Mouse (Mus musculus) kidney, adult 11 months (tissue): ENCODE measurements around the gene Ddx43.
"Not testable (repeated sequence)": the region's sequence is repeated elsewhere in the genome, so short reads cannot be mapped to it uniquely, and the experiment has no call there.

ENCODE experiments used
- DNase-seq: peaks from one replicate; pipeline ENCODE4 v3.0.0; 2022

Gene Ddx43

DNA sequence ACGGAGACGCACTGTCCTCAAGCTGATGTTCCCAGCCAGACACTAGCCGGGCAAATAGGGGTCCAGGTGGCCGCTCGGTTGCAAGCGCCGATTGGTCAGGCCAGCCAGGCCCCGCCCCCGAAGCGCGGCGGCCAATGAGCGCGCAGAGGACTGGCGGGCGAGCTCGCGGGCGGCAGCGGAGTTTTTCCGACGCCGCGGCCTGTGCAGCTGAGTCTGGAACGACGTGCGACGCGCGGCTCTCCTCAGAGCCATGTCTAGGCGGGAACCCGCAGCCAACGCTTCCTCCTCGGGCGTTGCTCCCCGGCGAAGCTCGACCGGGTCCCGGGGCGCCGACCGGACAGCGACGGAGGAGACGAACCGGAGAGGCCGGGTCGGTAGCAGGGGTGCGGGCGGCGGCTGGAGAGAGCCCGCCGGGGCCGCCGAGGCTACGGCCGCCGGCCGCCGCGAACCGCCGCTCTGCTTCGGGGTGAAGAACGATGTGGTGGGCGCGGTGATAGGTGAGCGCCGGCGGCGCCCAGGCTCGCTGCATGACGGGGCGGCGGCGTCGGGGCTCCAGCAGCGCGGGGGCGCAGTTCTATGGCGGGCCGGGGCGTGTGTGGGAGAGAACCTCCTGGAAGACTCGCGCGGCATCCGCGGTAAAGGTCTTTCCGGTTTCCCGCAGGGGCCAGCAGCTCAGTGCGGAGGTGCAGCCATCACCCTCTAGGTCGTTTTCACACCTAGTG, at the start of gene Ddx43:
Gene Ddx43 (plus strand): TSS at position 148 of the 722 bp plus-strand sequence.
- DNase-seq: peak; percentile 16

DNA sequence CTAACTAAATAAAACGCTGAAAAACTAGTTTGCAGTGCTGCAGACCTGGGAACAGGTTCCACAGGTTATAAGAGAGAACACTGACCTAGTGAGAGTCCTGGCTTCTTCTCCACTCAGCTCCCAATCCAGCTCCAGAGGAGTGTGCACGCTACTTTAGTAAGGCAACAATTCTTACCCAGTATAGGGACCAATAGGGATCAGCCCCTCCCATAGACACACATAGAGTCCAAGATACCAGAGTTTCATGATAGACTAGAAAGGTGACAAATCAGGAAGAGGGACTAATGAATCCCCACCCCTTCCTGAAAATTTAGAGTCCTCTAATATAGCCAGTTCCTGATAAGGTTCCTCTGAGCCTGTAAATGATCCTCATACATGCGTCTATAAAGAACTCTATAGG, 48.6 kb upstream of the Ddx43 start:
- DNase-seq: peak; percentile 49

DNA sequence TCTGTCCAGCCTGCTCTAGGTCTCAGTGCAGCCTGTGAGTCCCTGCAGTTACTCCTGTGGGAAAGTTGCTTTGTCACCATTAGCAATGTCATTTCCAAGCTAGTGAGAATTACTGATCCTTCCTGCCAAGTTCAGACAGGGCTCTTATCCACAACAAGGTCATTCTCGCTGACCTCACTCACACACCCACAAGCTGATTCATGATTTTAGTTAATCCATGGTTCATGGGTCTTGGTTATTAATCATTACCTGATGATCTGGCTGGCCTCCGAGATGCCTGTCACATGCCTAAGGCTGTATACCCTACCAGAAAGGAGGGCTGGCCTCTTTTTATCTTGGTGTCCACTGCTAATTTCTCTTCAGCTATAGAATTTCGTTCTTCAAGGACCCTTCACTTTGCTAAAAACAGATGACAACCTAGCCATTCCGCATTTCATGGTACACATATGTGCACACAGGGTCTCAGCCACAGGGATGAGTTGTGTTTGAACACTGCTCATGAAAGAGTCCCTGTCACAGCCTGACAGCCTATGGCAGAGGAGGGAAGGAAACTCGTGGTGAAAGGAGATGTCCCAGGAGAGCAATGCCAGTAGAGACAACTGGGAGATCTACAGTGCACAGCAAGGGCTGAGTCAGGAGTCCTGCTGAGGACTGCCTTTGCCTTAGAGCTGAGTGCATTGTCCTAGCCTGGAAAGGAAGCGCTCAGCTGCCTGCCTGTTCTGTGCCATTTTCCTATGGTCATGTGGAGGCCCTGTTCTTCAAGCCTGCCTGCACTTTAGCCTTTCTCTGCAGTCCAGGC, 47.2 kb upstream of the Ddx43 start:
- peak; percentile 94 for DNase-seq

- DNase-seq: peak; percentile 47
Measured at GRCm38 (mm10) chr9:78349141-78349540, 46.4 kb upstream of the Ddx43 start.

- not testable (repeated sequence) for DNase-seq
Measured at GRCm38 (mm10) chr9:78350007-78350406, 45.6 kb upstream of the Ddx43 start.

- DNase-seq: no peak
Measured at GRCm38 (mm10) chr9:78351504-78352220, 43.9 kb upstream of the Ddx43 start.

GRCm38 (mm10) chr9:78354665-78355578, 40.7 kb upstream of the Ddx43 start:
- peak; percentile 53 for DNase-seq

DNA sequence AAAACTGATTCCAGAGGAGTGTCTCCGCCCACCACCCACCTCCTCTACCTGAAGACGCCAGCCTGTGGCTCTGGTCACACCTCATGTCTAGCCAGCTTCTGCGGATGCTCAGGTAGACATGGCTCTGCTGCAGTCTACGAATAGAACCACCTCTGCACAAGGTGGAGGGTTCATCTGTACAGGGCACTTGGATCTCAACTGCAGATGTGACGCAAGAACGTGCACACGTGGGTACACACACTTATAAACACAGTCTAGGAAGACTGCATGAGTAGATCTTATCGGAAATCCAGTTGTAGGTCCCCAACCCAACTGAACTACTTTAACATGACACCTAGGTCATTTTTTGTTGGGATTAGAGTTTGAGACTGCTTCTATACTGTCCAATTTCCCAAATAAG, 40.0 kb upstream of the Ddx43 start, which contains the start of gene Gsta2:
Gene Gsta2 (minus strand): TSS at position 178 of the 400 bp plus-strand sequence.
- no peak for DNase-seq

GRCm38 (mm10) chr9:78358053-78358452, 37.5 kb upstream of the Ddx43 start:
- DNase-seq: peak; percentile 51

- DNase-seq: no peak
Measured at GRCm38 (mm10) chr9:78359750-78360483, 35.7 kb upstream of the Ddx43 start.

GRCm38 (mm10) chr9:78360484-78360872, 35.1 kb upstream of the Ddx43 start:
- DNase-seq: no peak

GRCm38 (mm10) chr9:78363374-78363773, 32.2 kb upstream of the Ddx43 start:
- DNase-seq: no peak

DNA sequence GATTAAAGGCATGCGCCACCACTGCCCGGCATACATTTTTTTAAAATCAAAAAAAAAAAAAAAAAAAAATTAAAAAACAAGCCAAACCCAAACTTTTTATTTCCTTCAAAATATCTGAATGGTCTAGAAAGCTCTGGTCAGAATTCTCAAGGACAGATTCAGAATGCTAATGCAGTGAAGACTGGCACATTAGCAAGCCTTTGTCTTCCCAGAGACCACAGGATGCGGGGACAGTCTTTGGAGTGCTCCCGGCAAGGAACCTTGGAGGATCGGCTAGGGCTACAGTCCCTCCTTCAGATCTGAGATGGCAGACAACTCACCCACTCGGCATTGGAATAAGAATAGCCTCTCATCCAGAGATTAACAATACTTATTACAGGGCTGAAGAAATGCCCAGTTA, 30.9 kb upstream of the Ddx43 start:
- no peak for DNase-seq

DNA sequence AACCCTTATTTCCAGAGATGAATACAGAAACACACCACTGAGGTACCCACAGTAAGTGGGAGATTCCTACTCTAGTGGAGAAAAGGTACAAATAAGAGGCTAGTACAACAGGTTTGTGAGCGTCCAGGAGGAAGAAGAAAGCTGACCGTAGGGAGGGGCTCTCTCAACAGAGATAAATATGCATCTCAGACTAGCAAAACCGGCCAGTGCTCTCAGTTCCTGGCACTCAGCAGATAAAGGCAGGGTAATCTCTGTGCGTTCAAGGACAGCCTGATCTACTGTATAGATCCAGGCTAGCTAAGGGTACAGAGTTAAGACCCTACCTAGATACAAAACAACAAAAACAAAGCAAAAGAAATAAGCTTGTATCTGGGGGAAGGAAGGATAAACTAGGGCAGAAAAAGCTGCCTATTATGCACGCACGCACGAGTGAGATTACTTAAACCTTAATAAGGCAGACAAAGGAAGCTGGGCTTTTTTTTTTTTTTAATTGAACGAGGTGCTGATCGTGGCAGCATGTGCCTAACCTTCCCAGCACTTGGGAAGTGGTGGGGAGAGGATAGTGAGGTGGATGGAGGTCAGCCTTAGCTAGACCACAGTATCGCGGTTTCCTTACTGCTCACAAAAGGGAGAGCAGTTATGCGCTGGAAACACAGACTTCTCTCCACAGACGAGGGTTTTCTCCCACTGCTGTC, 29.6 kb upstream of the Ddx43 start:
- DNase-seq: no peak

DNA sequence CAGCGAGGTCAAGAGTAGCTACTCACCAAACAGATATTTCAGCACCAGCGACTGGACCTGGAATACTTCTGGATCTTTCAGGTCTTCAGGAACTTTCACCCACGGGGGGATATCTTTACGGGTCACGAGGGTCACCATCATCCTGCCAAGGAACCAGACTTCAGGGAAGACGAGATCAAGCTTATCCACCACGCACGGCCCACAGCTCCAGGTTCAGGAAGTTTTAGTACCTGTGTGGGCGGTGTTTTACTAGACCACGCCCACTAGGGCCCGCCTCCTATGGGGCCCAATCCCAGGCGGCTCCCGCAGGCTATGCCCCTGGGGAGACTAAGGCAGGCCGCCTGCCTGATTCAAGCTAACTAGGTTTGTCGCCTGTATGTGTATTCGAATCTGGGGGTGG, 27.6 kb upstream of the Ddx43 start, which contains the start of gene Dppa5a:
Gene Dppa5a (minus strand): TSS at position 219 of the 400 bp plus-strand sequence.
- DNase-seq: not testable (repeated sequence)

DNA sequence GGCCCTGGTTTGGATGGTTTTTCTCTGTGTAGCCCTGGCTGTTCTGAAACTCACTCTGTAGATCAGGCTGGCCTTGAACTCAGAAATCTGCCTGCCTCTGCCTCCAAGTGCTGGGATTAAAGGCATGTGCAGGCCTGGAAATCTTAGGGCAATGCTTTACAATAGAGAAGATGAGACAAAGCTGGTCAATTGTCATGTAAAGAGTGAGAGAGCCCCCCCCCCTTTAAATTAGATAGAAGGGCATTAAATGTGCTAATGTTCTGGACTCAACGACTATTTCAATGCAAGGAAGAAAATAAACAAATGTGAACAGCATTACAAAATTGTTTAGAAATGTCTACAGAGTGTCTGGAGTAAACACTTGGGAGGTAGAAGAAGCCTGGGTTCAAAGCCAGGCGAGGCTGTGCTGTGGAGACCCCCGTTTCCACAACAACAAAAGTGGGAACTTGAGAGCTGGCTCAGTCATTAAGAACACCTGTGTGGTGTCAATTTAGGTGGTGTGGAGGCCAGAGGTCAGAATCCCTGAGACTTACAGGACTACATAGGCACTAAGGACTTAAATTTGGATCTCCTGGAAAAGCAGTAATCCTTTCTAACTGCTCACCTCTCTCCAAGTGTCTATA, 26.8 kb upstream of the Ddx43 start:
- DNase-seq: no peak

DNA sequence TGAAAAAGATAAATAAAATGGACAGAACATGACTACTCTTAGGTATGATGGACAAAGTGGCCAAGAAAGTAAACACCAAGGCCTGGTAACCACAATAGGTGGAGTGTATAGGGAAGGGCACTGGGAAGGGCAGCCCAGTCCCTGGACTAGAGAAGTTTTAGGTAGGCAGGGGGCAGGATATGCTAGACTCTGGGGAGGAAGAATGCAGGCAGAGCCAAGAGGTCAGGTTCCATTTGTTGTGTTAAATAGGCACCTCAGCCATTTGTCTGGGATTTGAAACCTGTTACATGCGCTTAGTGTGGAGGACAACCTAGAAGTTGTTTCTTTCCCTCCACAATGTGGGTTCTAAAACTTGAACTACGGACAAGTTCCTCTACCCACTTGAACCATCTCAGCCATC, 26.2 kb upstream of the Ddx43 start:
- no peak for DNase-seq

GRCm38 (mm10) chr9:78369786-78370185, 25.8 kb upstream of the Ddx43 start:
- DNase-seq: no peak

GRCm38 (mm10) chr9:78371441-78371840, 24.1 kb upstream of the Ddx43 start:
- DNase-seq: no peak

DNA sequence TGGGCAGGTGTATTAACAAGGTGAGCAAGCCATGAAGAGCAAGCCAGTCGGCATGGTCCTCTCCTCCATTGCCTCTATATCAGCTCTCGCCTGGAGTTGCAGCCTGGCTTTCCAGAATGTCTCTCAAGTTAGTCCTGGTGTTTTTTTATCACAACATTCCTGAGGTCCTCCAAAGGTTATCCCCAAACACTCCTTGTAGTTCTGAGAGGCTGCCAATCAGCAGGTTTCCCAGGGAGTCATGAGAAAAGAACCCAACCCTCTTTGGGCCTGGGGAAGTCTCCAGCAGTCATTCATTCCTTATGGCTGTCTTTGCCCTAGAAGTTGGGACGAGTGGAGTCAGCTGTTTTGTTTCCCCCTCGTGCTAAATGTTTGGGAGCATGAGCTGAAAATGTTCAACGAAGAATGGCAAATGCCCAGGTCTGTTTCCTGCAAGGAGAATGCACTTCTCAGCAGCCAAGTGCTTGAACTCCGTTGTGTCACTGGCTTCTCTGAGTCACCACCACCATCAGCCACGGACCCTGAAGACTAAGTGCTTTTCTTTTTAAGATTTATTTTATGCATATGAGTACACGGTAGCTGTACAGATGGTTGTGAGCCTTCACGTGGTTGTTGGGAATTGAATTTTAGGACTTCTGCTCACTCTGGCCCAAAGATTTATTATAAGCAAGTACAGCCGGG, 22.6 kb upstream of the Ddx43 start:
- DNase-seq: no peak
